Mouse (Mus musculus) olfactory bulb, adult 2 months (tissue): ENCODE results near the gene Tnk1.

ENCODE experiments used
- CTCF ChIP-seq: fragments of 200-500 bp; IDR thresholded peaks from 2 replicates; pipeline ENCODE4 v1.5.1; 2012; ENCODE audit warnings: low read depth, mild to moderate bottlenecking, low read length, moderate library complexity; ENCODE audit not compliant: insufficient read depth
- POLR2A ChIP-seq: fragments of 200-500 bp; IDR thresholded peaks from 2 replicates; pipeline ENCODE4 v1.6.1; 2012; ENCODE audit warnings: mild to moderate bottlenecking, low read depth, low read length, moderate library complexity; ENCODE audit not compliant: insufficient read depth

DNA sequence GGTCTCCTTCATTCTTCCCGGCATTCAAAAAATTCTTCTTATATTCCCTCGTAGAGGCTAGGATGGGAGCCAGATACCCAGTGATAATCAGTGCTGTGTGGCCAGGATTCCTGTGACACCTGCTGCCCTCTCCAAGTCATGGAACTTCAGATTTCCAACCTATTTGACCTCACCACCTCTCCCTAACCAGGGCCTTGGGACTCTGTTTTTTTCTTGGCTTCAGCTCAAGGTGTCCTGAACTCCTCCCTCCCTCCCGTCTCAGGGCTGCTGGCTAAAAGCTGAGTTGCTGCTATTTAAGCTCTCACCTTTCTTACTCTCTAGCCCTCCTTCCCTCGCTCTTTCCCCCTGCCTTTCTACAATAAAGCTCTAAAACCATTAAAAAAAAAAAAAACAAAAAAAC is 41.3 kb upstream of the Tnk1 start:
- TF ChIP-seq CTCF (no peak), POLR2A (no peak)
